Mouse (Mus musculus): ENCODE measurements around the gene Ivns1abp. TPM values are rescaled to one million over a fixed set of nuclear protein-coding genes. Genes with fewer than 3 reads are reported as not detected.

Gene Ivns1abp
- polyA plus RNA-seq (2015; fragmentation: Nextera tagmentation; extraction: Ambion mirVana), result 101 and 107 TPM in 2 replicates

DNA sequence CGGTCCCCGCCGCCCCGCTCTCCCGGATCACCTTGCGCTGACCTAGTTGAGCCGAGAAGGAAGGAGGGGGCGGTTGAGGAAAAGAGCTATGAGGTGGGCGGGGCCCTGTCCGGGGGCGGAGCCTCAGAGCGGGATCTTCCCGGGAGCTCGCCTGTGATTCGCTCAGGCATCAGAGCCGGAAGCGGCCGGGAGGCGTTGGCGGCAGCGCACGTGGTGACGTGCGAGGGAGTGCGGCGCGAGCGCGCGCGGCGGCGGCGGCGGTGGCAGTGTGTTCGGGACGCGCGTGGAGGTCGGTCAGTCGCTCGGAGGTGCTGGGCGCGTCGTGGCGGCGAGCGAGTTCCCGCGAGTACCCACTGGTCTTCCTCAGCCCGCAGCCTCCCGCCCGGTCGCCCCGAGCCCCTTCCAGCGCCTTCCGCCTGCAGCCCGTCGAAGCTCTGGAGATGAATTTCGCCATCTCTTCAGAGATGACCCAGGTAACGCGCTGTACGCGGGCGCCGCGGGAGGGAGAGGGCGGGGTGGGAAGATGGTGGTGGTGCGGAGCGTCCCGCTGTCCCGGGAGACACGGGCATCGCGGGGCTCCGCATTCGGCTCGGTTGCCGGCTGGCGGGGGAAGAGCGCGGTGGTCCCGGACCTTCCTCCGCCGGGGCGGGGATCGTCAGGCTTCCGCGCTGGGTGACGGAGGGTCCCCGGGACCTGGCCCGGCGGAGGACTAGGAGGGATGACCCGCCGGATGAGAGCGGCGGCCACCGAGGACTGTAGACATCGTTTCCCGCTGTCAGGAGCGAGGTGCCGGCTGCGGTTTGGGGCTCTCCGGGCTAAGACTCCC is at the start of gene Ivns1abp:
Ivns1abp (plus strand) TSS at position 195 of the 826 bp plus-strand sequence.
- WGBS, result under 1% methylated on average over 71 of the region's 104 CpGs
- Histone ChIP-seq H3K4me1 (replicated peaks; ENCODE audit: control insufficient read depth, insufficient read depth, low read length) (peaks cover 9% of the 10 kb centered on the region; the same call in 1 of the 2 replicates), H3K27me3 (replicated peaks; ENCODE audit: control insufficient read depth, insufficient read depth, low read length) (no peaks in the 10 kb centered on the region), H3K9me3 (ENCODE audit: control insufficient read depth) (no peaks in the 10 kb centered on the region), H3K27ac (ENCODE audit: low read depth, low read length) (peak within 1 kb of the TSS; percentile 96), H3K36me3 (ENCODE audit: control insufficient read depth, insufficient read depth) (no peaks in the 10 kb centered on the region), H3K4me3 (ENCODE audit: low read depth, low read length) (peak within 1 kb of the TSS; percentile 95), H3K4me2 (replicated peaks; ENCODE audit: low read depth) (peak within 1 kb of the TSS; percentile 74), H3K9ac (ENCODE audit: low read depth, low read length) (peak within 1 kb of the TSS; percentile 93)
- TF ChIP-seq CTCF (IDR thresholded peaks at IDR 0.05; ENCODE audit: low read depth), result no peak
- ATAC-seq, result peak; percentile 91

DNA sequence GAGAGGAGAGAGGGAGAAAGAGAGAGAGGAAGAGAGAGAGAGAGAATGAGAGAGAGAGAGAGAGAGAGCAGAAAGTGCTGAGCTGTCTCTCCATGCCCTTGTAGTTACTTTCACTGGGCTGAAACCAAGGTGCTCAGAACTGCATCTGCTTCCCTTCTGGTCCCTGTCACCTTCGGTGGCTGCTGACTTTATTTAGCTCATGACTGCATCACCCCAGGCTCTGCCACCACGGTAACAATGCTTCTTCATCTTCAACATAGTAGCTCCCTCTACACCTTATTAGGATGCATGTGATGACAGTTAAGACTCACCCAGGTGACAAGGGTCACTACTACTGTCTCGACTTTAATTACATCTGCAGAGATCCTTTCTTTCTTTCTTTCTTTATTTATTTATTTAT is 48.8 kb upstream of the Ivns1abp start:
- H3K36me3 ChIP-seq (ENCODE audit: control insufficient read depth, insufficient read depth), result no peaks in the 10 kb centered on the region
- no peak overlapping the region for H3K4me2 ChIP-seq (replicated peaks; ENCODE audit: low read depth)
- no peaks in the 10 kb centered on the region for H3K27me3 ChIP-seq (replicated peaks; ENCODE audit: control insufficient read depth, insufficient read depth, low read length)
- 34% methylated on average over 3 of the region's 3 CpGs for WGBS
- no peak overlapping the region for H3K4me3 ChIP-seq (ENCODE audit: low read depth, low read length)
- TF ChIP-seq CTCF (IDR thresholded peaks at IDR 0.05; ENCODE audit: low read depth), result no peak
- ATAC-seq, result no peak
- no peak overlapping the region for H3K27ac ChIP-seq (ENCODE audit: low read depth, low read length)
- no peak overlapping the region for H3K9ac ChIP-seq (ENCODE audit: low read depth, low read length)
- H3K9me3 ChIP-seq (ENCODE audit: control insufficient read depth), result no peaks in the 10 kb centered on the region
- peaks cover 3% of the 10 kb centered on the region; the same call in 1 of the 2 replicates for H3K4me1 ChIP-seq (replicated peaks; ENCODE audit: control insufficient read depth, insufficient read depth, low read length)

DNA sequence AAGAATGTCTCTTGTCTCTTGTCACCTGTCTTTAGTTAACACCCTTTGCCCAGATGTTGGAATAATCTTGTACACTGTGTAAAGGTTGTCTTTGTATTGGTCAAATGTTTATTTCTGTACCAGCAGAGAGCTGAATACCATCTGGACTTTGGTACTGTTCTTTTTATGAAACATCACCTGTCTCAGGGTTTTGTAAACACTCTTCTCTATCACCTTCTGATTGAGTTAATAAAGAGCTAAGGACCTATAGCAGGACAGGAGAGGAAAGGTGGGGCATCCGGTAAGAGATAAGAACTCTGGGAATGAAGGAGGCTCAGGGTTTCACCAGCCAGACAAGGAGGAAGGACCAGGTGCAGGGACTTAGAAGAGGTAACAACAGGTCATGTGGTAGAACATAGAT is 47.7 kb upstream of the Ivns1abp start:
- H3K27me3 ChIP-seq (replicated peaks; ENCODE audit: control insufficient read depth, insufficient read depth, low read length), result no peaks in the 10 kb centered on the region
- no peak overlapping the region for H3K4me3 ChIP-seq (ENCODE audit: low read depth, low read length)
- H3K9me3 ChIP-seq (ENCODE audit: control insufficient read depth), result no peaks in the 10 kb centered on the region
- no peak overlapping the region for H3K9ac ChIP-seq (ENCODE audit: low read depth, low read length)
- TF ChIP-seq CTCF (IDR thresholded peaks at IDR 0.05; ENCODE audit: low read depth), result no peak
- ATAC-seq, result peak; percentile 99
- WGBS, result 20% methylated on average over 1 of the region's 1 CpGs
- no peak overlapping the region for H3K4me2 ChIP-seq (replicated peaks; ENCODE audit: low read depth)
- H3K4me1 ChIP-seq (replicated peaks; ENCODE audit: control insufficient read depth, insufficient read depth, low read length), result peaks cover 3% of the 10 kb centered on the region; the same call in 1 of the 2 replicates
- H3K36me3 ChIP-seq (ENCODE audit: control insufficient read depth, insufficient read depth), result no peaks in the 10 kb centered on the region
- H3K27ac ChIP-seq (ENCODE audit: low read depth, low read length), result peak overlapping the region; percentile 86

DNA sequence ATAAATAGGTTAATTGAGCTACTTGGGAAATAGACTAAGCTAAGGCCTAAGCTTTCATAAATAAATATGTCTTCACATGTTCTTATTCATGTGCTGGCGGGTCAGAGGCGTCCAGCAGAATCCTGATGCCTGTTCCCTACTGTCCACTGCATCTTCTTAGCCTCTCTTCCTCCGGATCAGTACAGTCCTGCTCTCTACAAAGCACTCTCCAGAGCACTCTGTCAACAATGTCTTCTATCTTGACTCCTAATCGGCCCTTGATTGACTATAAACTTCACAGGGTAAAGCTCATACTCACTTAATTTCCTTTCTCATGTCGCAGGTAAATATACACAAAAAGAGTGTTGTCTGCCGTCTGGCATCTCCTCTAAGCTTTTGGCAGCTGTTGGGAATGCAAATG is 47.3 kb upstream of the Ivns1abp start:
- Histone ChIP-seq H3K9ac (ENCODE audit: low read depth, low read length) (0 out of 2 replicates have a peak overlapping the region, but pooled peaks have one; percentile 17), H3K9me3 (ENCODE audit: control insufficient read depth) (no peaks in the 10 kb centered on the region), H3K27ac (ENCODE audit: low read depth, low read length) (peak overlapping the region; percentile 86), H3K36me3 (ENCODE audit: control insufficient read depth, insufficient read depth) (no peaks in the 10 kb centered on the region), H3K4me2 (replicated peaks; ENCODE audit: low read depth) (no peak overlapping the region), H3K4me1 (replicated peaks; ENCODE audit: control insufficient read depth, insufficient read depth, low read length) (peaks cover 3% of the 10 kb centered on the region; the same call in 1 of the 2 replicates), H3K4me3 (ENCODE audit: low read depth, low read length) (no peak overlapping the region), H3K27me3 (replicated peaks; ENCODE audit: control insufficient read depth, insufficient read depth, low read length) (no peaks in the 10 kb centered on the region)
- ATAC-seq, result peak; percentile 60
- TF ChIP-seq CTCF (IDR thresholded peaks at IDR 0.05; ENCODE audit: low read depth), result no peak
- 32% methylated on average over 6 of the region's 6 CpGs for WGBS

DNA sequence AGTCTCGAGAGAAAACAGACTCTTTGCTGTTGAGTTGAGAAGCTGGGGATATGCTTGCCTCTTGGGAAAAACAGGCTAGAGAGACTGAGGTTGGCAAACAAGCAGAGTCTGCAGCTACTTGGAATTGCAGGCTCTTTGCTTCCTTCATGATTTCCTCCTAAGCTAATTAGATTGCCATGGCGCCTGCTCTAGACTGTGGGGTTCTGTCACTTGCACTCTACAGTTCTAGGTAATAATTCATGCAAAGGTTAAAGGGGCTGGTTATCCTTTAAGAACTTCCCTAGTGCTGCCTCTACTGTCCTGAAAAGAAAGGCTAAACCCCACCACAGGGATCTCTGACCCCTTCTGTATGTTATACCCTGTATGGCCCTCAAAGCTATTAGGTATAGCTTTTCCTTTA is 46.7 kb upstream of the Ivns1abp start:
- H3K27ac ChIP-seq (ENCODE audit: low read depth, low read length), result peak overlapping the region; percentile 86

DNA sequence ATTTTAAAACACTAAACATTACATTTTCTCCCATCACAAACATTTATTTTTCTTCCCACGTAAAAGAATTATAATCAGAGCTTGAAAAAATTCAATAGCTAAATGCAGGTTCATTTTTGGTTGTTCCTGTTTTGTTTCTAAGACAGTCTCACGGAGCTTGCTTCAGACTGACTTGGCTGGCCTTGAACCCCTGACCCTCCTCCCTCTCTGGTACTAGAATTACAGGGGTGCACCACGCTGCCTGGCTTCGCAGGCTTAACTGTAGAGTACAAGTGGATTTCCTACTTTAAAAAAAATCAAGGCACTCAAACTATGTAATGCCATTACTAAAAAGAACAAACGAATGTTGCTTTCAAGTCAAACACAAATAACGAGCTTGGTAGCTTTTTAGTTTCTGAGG is 42.8 kb upstream of the Ivns1abp start:
- H3K27me3 ChIP-seq (replicated peaks; ENCODE audit: control insufficient read depth, insufficient read depth, low read length), result no peaks in the 10 kb centered on the region
- 70% methylated on average over 6 of the region's 6 CpGs for WGBS
- H3K4me1 ChIP-seq (replicated peaks; ENCODE audit: control insufficient read depth, insufficient read depth, low read length), result no peaks in the 10 kb centered on the region; the same call in 1 of the 2 replicates
- no peaks in the 10 kb centered on the region for H3K9me3 ChIP-seq (ENCODE audit: control insufficient read depth)
- H3K27ac ChIP-seq (ENCODE audit: low read depth, low read length), result no peak overlapping the region
- H3K4me2 ChIP-seq (replicated peaks; ENCODE audit: low read depth), result no peak overlapping the region
- no peak for ATAC-seq
- no peak for TF ChIP-seq CTCF (IDR thresholded peaks at IDR 0.05; ENCODE audit: low read depth)
- no peak overlapping the region for H3K9ac ChIP-seq (ENCODE audit: low read depth, low read length)
- H3K36me3 ChIP-seq (ENCODE audit: control insufficient read depth, insufficient read depth), result no peaks in the 10 kb centered on the region
- H3K4me3 ChIP-seq (ENCODE audit: low read depth, low read length), result no peak overlapping the region

More for the DNA sequence above, 46.7 kb upstream of the Ivns1abp start:
- H3K36me3 ChIP-seq (ENCODE audit: control insufficient read depth, insufficient read depth), result no peaks in the 10 kb centered on the region
- no peak for ATAC-seq
- H3K4me3 ChIP-seq (ENCODE audit: low read depth, low read length), result no peak overlapping the region
- H3K4me2 ChIP-seq (replicated peaks; ENCODE audit: low read depth), result no peak overlapping the region
- 67% methylated on average over 2 of the region's 2 CpGs for WGBS
- no peak for TF ChIP-seq CTCF (IDR thresholded peaks at IDR 0.05; ENCODE audit: low read depth)
- no peaks in the 10 kb centered on the region for H3K9me3 ChIP-seq (ENCODE audit: control insufficient read depth)
- H3K4me1 ChIP-seq (replicated peaks; ENCODE audit: control insufficient read depth, insufficient read depth, low read length), result peaks cover 3% of the 10 kb centered on the region; the same call in 1 of the 2 replicates
- H3K9ac ChIP-seq (ENCODE audit: low read depth, low read length), result 0 out of 2 replicates have a peak overlapping the region, but pooled peaks have one; percentile 17
- no peaks in the 10 kb centered on the region for H3K27me3 ChIP-seq (replicated peaks; ENCODE audit: control insufficient read depth, insufficient read depth, low read length)

Data from intestine, postnatal 0 days (tissue).